Mouse (Mus musculus) small intestine, adult 2 months (tissue): ENCODE results near the gene Pidd1. TPM values are rescaled to one million over a fixed set of nuclear protein-coding genes. Genes with fewer than 3 reads are reported as not detected.
A peak's percentile ranks its signal among the peaks of the same experiment; 100 is the strongest.

Source experiments
- H3K27ac ChIP-seq: fragments of 200-500 bp; 2 replicates; pipeline ENCODE4 v1.5.1; 2012; ENCODE audit warnings: low read depth, low read length, control low read depth, inconsistent platforms; ENCODE audit not compliant: insufficient read depth
- H3K27me3 ChIP-seq: fragments of 200-500 bp; 2 replicates; pipeline ENCODE4 v1.6.1; 2012; ENCODE audit warnings: mild to moderate bottlenecking, moderate library complexity, low read length, inconsistent platforms; ENCODE audit not compliant: control insufficient read depth, insufficient read depth
- H3K36me3 ChIP-seq: fragments of 200-500 bp; 2 replicates; pipeline ENCODE4 v1.6.1; 2012; ENCODE audit warnings: mild to moderate bottlenecking, low read length, control low read depth, inconsistent platforms; ENCODE audit not compliant: control insufficient read depth, insufficient read depth
- H3K4me1 ChIP-seq: fragments of 200-500 bp; 2 replicates; pipeline ENCODE4 v1.6.1; 2012; ENCODE audit warnings: low read length, inconsistent platforms, mixed read lengths; ENCODE audit not compliant: control insufficient read depth, insufficient read depth, insufficient read length
- H3K4me3 ChIP-seq: fragments of 200-500 bp; 2 replicates; pipeline ENCODE4 v1.5.1; 2012; ENCODE audit warnings: low read depth, mild to moderate bottlenecking, control low read depth, inconsistent platforms, low read length, moderate library complexity
- CTCF ChIP-seq: fragments of 200-500 bp; IDR thresholded peaks from 2 replicates; pipeline ENCODE4 v1.5.1; 2012; ENCODE audit warnings: low read depth, mild to moderate bottlenecking, control low read depth, inconsistent platforms, low read length, moderate library complexity, mixed read lengths; ENCODE audit not compliant: insufficient replicate concordance, insufficient read length; ENCODE audit errors: extremely low read depth
- POLR2A ChIP-seq: fragments of 200-500 bp; IDR thresholded peaks from 2 replicates; pipeline ENCODE4 v1.6.1; 2012; ENCODE audit warnings: low read depth, mild to moderate bottlenecking, control low read depth, inconsistent platforms, low read length, moderate library complexity
- WGBS: fragments of 180-500 bp; shearing (Covaris S2); methylation state at CpG from one replicate; pipeline ENCODE4 v1.1.7; 2018; 5-methylcytosine and 5-hydroxymethylcytosine counted together
- polyA plus RNA-seq: library from polyadenylated mRNA; depleted of rRNA; stranded (reverse); fragments of >200 nt; gene quantifications from 2 replicates; pipeline ENCODE4 v1.2.3, GENCODE M21; 2012; rRNA removed

Gene Pidd1
- 5.8 and 13.9 TPM in 2 replicates for polyA plus RNA-seq

GRCm38 (mm10) chr7:141443828-141444237 lies at the start of gene Pidd1:
Gene Pidd1 (minus strand): TSS chr7:141444025.
- under 1% methylated on average over 25 of the region's 25 CpGs for WGBS

GRCm38 (mm10) chr7:141492738-141493137 lies 48.9 kb upstream of the Pidd1 start:
- Histone ChIP-seq H3K27ac (no peak overlapping the region), H3K36me3 (peaks cover 11% of the 10 kb centered on the region; the same call in 1 of the 2 replicates), H3K27me3 (no peaks in the 10 kb centered on the region), H3K4me3 (no peak overlapping the region), H3K4me1 (no peaks in the 10 kb centered on the region)
- TF ChIP-seq CTCF (no peak), POLR2A (no peak)
- WGBS: 90% methylated on average over 5 of the region's 5 CpGs

More at GRCm38 (mm10) chr7:141443828-141444237, at the start of gene Pidd1:
- TF ChIP-seq POLR2A (peak; percentile 43; the same call in 1 of the 2 replicates), CTCF (no peak)
- H3K4me3 ChIP-seq: peak within 1 kb of the TSS; percentile 82
- no peaks in the 10 kb centered on the region for H3K27me3 ChIP-seq
- peaks cover 4% of the 10 kb centered on the region for H3K36me3 ChIP-seq
- peak within 1 kb of the TSS; percentile 64 for H3K27ac ChIP-seq
- H3K4me1 ChIP-seq: peaks cover 17% of the 10 kb centered on the region

DNA sequence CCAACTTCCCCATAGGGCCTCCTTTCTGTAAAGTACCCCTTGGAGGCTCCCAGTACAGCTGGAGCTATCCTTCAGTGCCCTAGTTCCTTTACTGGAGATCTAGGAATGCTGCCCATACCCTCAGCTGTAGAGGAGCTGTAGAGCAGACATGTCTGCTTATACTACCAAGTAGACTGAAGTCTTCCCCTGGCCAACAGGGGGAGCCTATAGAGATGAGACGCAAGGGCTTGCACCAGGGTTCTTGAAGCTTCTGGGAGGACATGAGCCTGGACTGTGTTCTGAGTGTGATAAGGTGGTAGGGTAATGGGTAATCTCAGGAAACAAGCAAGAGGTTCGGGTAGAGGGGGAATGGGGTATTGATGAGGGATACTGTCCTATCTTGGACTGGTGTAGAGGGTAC lies 47.3 kb upstream of the Pidd1 start:
- Histone ChIP-seq H3K4me1 (no peaks in the 10 kb centered on the region), H3K4me3 (no peak overlapping the region), H3K27ac (no peak overlapping the region), H3K27me3 (no peaks in the 10 kb centered on the region), H3K36me3 (peaks cover 7% of the 10 kb centered on the region; the same call in 1 of the 2 replicates)
- WGBS: 76% methylated on average over 2 of the region's 2 CpGs
- TF ChIP-seq POLR2A (no peak), CTCF (peak; percentile 45; the same call in 1 of the 2 replicates)

DNA sequence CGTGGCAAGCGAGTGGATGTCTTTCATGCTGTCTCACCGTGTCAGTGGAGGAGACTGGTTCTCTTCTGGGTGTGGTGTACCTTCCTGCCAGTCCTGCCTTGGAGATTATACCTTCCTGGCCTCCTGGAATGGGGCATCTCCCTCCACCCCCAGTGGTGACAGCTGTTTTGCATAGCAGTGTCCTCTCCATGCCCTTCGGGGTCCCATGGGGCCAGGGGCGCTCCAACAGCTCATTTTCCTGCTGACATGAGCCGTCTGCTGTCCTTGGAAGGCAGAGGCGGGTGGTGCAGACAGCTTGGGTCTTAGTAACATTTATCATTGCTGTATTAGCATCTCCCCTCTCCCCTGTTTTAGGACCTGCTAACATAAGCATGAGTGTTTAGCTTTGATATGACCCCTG lies 43.3 kb upstream of the Pidd1 start:
- no peak overlapping the region for H3K27ac ChIP-seq
- peaks cover 2% of the 10 kb centered on the region; the same call in 1 of the 2 replicates for H3K36me3 ChIP-seq
- WGBS: 81% methylated on average over 7 of the region's 7 CpGs

DNA sequence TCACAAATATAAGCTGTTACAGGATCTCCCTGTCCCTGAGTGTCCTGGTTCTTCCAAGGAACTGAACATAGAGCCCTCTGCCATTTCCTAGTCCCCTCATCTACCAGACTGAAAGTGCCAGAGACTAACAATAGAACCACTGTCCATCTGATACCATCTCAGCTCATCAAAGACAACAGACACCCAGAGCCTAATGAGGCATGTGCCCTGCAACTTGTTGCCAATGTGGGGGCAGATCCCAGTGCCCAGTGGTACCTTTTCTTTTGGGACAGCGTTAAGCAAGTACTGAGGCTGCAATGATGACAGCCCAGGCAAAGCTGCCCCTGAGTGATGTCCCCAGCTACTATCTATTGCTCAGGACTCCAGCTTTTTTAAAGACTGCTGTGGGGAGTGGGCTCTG lies 42.4 kb upstream of the Pidd1 start:
- no peaks in the 10 kb centered on the region for H3K36me3 ChIP-seq
- H3K4me3 ChIP-seq: no peak overlapping the region
- H3K27me3 ChIP-seq: peaks cover 17% of the 10 kb centered on the region
- H3K4me1 ChIP-seq: peaks cover 10% of the 10 kb centered on the region; the same call in 1 of the 2 replicates
- 95% methylated on average over 1 of the region's 1 CpGs for WGBS
- TF ChIP-seq POLR2A (no peak), CTCF (no peak)
- no peak overlapping the region for H3K27ac ChIP-seq

More for the DNA sequence above, 43.3 kb upstream of the Pidd1 start:
- Histone ChIP-seq H3K27me3 (peaks cover 8% of the 10 kb centered on the region), H3K4me1 (peaks cover 7% of the 10 kb centered on the region; the same call in 1 of the 2 replicates), H3K4me3 (no peak overlapping the region)
- no peak for TF ChIP-seq CTCF
- no peak for TF ChIP-seq POLR2A

DNA sequence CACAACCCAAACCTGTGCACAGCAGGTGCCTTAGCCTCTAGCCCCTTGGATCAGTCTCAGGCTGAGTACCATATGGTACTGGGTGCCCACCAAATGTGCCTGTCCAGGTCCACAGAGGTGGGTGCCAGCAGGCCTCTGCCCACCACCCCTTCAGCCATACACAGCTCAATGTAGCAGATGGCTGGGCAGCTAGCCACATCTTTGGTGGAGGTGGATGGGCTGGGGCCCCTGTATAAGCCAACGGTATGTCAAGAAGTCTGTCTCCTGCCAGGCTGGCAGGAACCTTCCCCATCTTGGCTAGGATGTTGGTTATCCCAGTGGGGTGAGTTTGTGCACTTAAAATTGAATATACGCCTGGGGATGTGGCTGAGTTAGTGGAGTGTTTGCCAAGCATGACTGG lies 41.8 kb upstream of the Pidd1 start:
- 85% methylated on average over 2 of the region's 2 CpGs for WGBS
- Histone ChIP-seq H3K4me1 (peaks cover 13% of the 10 kb centered on the region), H3K4me3 (no peak overlapping the region), H3K27ac (no peak overlapping the region), H3K36me3 (no peaks in the 10 kb centered on the region), H3K27me3 (peaks cover 17% of the 10 kb centered on the region)
- no peak for TF ChIP-seq CTCF
- TF ChIP-seq POLR2A: no peak

- Histone ChIP-seq H3K4me1 (peaks cover 13% of the 10 kb centered on the region), H3K4me3 (no peak overlapping the region), H3K27me3 (peaks cover 17% of the 10 kb centered on the region), H3K36me3 (no peaks in the 10 kb centered on the region), H3K27ac (no peak overlapping the region)
- no peak for TF ChIP-seq CTCF
- TF ChIP-seq POLR2A: no peak
- WGBS: 74% methylated on average over 2 of the region's 2 CpGs
Observed at GRCm38 (mm10) chr7:141485186-141485585, 41.4 kb upstream of the Pidd1 start.
